Mouse (Mus musculus) thymus, adult 2 months (tissue): ENCODE measurements around the gene Cdkl2.

ENCODE experiments used
- CTCF ChIP-seq: fragments of 200-500 bp; IDR thresholded peaks from 2 replicates; pipeline ENCODE4 v1.5.1; 2012; ENCODE audit warnings: mild to moderate bottlenecking, control low read depth, low read length, moderate library complexity, borderline replicate concordance; ENCODE audit not compliant: control insufficient read depth, poor library complexity, insufficient read depth; ENCODE audit errors: extremely low read depth
- POLR2A ChIP-seq: fragments of 200-500 bp; IDR thresholded peaks from 2 replicates; pipeline ENCODE4 v1.6.1; 2012; ENCODE audit warnings: mild to moderate bottlenecking, low read length, control low read depth, moderate library complexity; ENCODE audit not compliant: control insufficient read depth, poor library complexity, insufficient read depth; ENCODE audit errors: extremely low read depth

GRCm38 (mm10) chr5:91993061-91993460 is 50.6 kb downstream of the Cdkl2 start:
- TF ChIP-seq POLR2A, result no peak
- no peak for TF ChIP-seq CTCF
